31 mouse cellular contexts compared by ENCODE assay signal in genomic region chr16:42262935-42263542, GRCm38 (mm10).
DNase-seq lines count a peak whose midpoint lies in the region; ATAC-seq lines count a peak whose summit lies in the region.
"Had no signal": no experiment of that assay in that cellular context is flagged by ENCODE, and none has a peak within 500 bp of the region (broad histone marks: within the 10 kb centered on the region; RNA-seq: fewer than 3 reads in every experiment).

No protein-coding gene starts in this region.

- H3K9me3 ChIP-seq in forebrain, embryonic 15.5 days: no peaks in the 10 kb centered on the region
- H3K9me3 ChIP-seq in forebrain, embryonic 14.5 days (replicated peaks; ENCODE audit: control insufficient read depth, low read length): no peaks in the 10 kb centered on the region
- H3K9me3 ChIP-seq in hindbrain, embryonic 13.5 days: no peaks in the 10 kb centered on the region
- no peaks in the 10 kb centered on the region for H3K9me3 ChIP-seq in hindbrain, embryonic 16.5 days (ENCODE audit: control insufficient read depth, low read length)
- no peaks in the 10 kb centered on the region for H3K9me3 ChIP-seq in neural tube, embryonic 13.5 days
- no peaks in the 10 kb centered on the region for H3K9me3 ChIP-seq in neural tube, embryonic 15.5 days (replicated peaks)
- H3K9me3 ChIP-seq in midbrain, embryonic 15.5 days: no peaks in the 10 kb centered on the region
- H3K9me3 ChIP-seq: embryonic facial prominence, embryonic 10.5 days; embryonic facial prominence, embryonic 13.5 days; heart, embryonic 12.5 days; heart, embryonic 15.5 days had no signal

- no peaks in the 10 kb centered on the region for H3K27me3 ChIP-seq in forebrain, embryonic 15.5 days
- H3K27me3 ChIP-seq in forebrain, embryonic 14.5 days (replicated peaks; ENCODE audit: control insufficient read depth, insufficient read depth, low read length): no peaks in the 10 kb centered on the region
- no peaks in the 10 kb centered on the region for H3K27me3 ChIP-seq in hindbrain, embryonic 13.5 days
- no peaks in the 10 kb centered on the region for H3K27me3 ChIP-seq in hindbrain, embryonic 16.5 days (replicated peaks; ENCODE audit: control insufficient read depth, insufficient read depth, low read length)
- no peaks in the 10 kb centered on the region for H3K27me3 ChIP-seq in neural tube, embryonic 13.5 days
- no peaks in the 10 kb centered on the region for H3K27me3 ChIP-seq in neural tube, embryonic 15.5 days (replicated peaks)
- H3K27me3 ChIP-seq in midbrain, embryonic 15.5 days (replicated peaks): no peaks in the 10 kb centered on the region
- H3K27me3 ChIP-seq: embryonic facial prominence, embryonic 13.5 days; heart, embryonic 12.5 days; heart, embryonic 15.5 days had no signal

- peak; percentile 60; the same call in 1 of the 2 replicates for ATAC-seq in forebrain, embryonic 15.5 days (replicated peaks)
- no peak for ATAC-seq in forebrain, embryonic 14.5 days
- no peak for ATAC-seq in hindbrain, embryonic 13.5 days (ENCODE audit: low FRiP score)
- no peak for ATAC-seq in hindbrain, embryonic 16.5 days
- no peak for ATAC-seq in neural tube, embryonic 13.5 days (ENCODE audit: low read depth)
- peak; percentile 41; the same call in 1 of the 2 replicates for ATAC-seq in neural tube, embryonic 15.5 days (ENCODE audit: low FRiP score)
- ATAC-seq in midbrain, embryonic 15.5 days (replicated peaks): no peak; the same call in 1 of the 2 replicates
- ATAC-seq: CD4-positive, CD25-positive, alpha-beta regulatory T cell, adult 4 months; hindbrain, postnatal 0 days; inflammation-experienced regulatory T-cells, adult 6 months; intestine, embryonic 16.5 days had no signal

- no peaks in the 10 kb centered on the region for H3K36me3 ChIP-seq in forebrain, embryonic 15.5 days
- H3K36me3 ChIP-seq in forebrain, embryonic 14.5 days (ENCODE audit: control insufficient read depth, insufficient read depth, low read length): no peaks in the 10 kb centered on the region
- H3K36me3 ChIP-seq in hindbrain, embryonic 13.5 days: no peaks in the 10 kb centered on the region; the same call in 1 of the 2 replicates
- no peaks in the 10 kb centered on the region for H3K36me3 ChIP-seq in hindbrain, embryonic 16.5 days (ENCODE audit: control insufficient read depth, insufficient read depth, low read length)
- H3K36me3 ChIP-seq in neural tube, embryonic 13.5 days: no peaks in the 10 kb centered on the region
- no peaks in the 10 kb centered on the region for H3K36me3 ChIP-seq in neural tube, embryonic 15.5 days
- no peaks in the 10 kb centered on the region for H3K36me3 ChIP-seq in midbrain, embryonic 15.5 days (replicated peaks)
- H3K36me3 ChIP-seq: embryonic facial prominence, embryonic 10.5 days; embryonic facial prominence, embryonic 13.5 days; heart, embryonic 12.5 days; heart, embryonic 15.5 days had no signal

- no peak for DNase-seq in forebrain, embryonic 14.5 days (ENCODE audit: low spot score)
- no peak for DNase-seq in neural tube, embryonic 10.5 days (ENCODE audit: extremely low spot score, low spot score)
- DNase-seq: adrenal gland, adult 2 months; adrenal gland, postnatal 14 days; cerebellum, adult 11-12 months; cerebellum, adult 8-10 months; cerebellum, postnatal 10 days; cerebellum, postnatal 36 days; embryo, embryonic 11 days; gastrocnemius, adult 2 months; gastrocnemius, postnatal 14 days; heart, adult 11 months; heart, postnatal 14 days; heart, postnatal 4 days; kidney, adult 18-20 months; kidney, adult 9 months had no signal

- no peaks in the 10 kb centered on the region for H3K4me1 ChIP-seq in forebrain, embryonic 15.5 days
- no peaks in the 10 kb centered on the region for H3K4me1 ChIP-seq in forebrain, embryonic 14.5 days (ENCODE audit: control insufficient read depth, insufficient read depth, low read length)
- 0 out of 2 replicates have a peak, but pooled peaks cover 3% of the 10 kb centered on the region for H3K4me1 ChIP-seq in hindbrain, embryonic 13.5 days (replicated peaks)
- H3K4me1 ChIP-seq in hindbrain, embryonic 16.5 days (ENCODE audit: control insufficient read depth, insufficient read depth, low read depth, low read length): 0 out of 2 replicates have a peak, but pooled peaks cover 2% of the 10 kb centered on the region
- no peaks in the 10 kb centered on the region; the same call in 1 of the 2 replicates for H3K4me1 ChIP-seq in neural tube, embryonic 13.5 days (replicated peaks)
- no peaks in the 10 kb centered on the region; the same call in 1 of the 2 replicates for H3K4me1 ChIP-seq in neural tube, embryonic 15.5 days
- H3K4me1 ChIP-seq in midbrain, embryonic 15.5 days: no peaks in the 10 kb centered on the region
- H3K4me1 ChIP-seq: embryonic facial prominence, embryonic 10.5 days; embryonic facial prominence, embryonic 13.5 days; heart, embryonic 12.5 days; heart, embryonic 15.5 days had no signal

- no peak overlapping the region for H3K4me3 ChIP-seq in forebrain, embryonic 15.5 days
- no peak overlapping the region for H3K4me3 ChIP-seq in forebrain, embryonic 14.5 days (ENCODE audit: low read depth, low read length)
- no peak overlapping the region for H3K4me3 ChIP-seq in hindbrain, embryonic 13.5 days
- no peak overlapping the region for H3K4me3 ChIP-seq in hindbrain, embryonic 16.5 days (ENCODE audit: low read length)
- no peak overlapping the region for H3K4me3 ChIP-seq in neural tube, embryonic 13.5 days
- H3K4me3 ChIP-seq in neural tube, embryonic 15.5 days (replicated peaks): no peak overlapping the region
- no peak overlapping the region for H3K4me3 ChIP-seq in midbrain, embryonic 15.5 days
- H3K4me3 ChIP-seq: embryonic facial prominence, embryonic 10.5 days; embryonic facial prominence, embryonic 13.5 days; erythroblast, embryonic 14.5 days; gastrocnemius, adult 2 months; heart, embryonic 12.5 days; heart, embryonic 15.5 days had no signal

- WGBS in forebrain, embryonic 15.5 days: 66% methylated on average over 5 of the region's 5 CpGs
- WGBS in forebrain, embryonic 14.5 days: 69% methylated on average over 5 of the region's 5 CpGs
- WGBS in hindbrain, embryonic 13.5 days: 93% methylated on average over 5 of the region's 5 CpGs
- WGBS in hindbrain, embryonic 16.5 days: 84% methylated on average over 5 of the region's 5 CpGs
- 79% methylated on average over 5 of the region's 5 CpGs for WGBS in neural tube, embryonic 13.5 days
- WGBS in neural tube, embryonic 15.5 days: 64% methylated on average over 5 of the region's 5 CpGs
- 84% methylated on average over 5 of the region's 5 CpGs for WGBS in midbrain, embryonic 15.5 days

- H3K27ac ChIP-seq in forebrain, embryonic 15.5 days (replicated peaks): peak overlapping the region; percentile 20; the same call in 1 of the 2 replicates
- no peak overlapping the region for H3K27ac ChIP-seq in forebrain, embryonic 14.5 days (ENCODE audit: low read depth, low read length)
- H3K27ac ChIP-seq in hindbrain, embryonic 13.5 days: peak overlapping the region; percentile 63
- H3K27ac ChIP-seq in hindbrain, embryonic 16.5 days (ENCODE audit: low read depth, low read length): no peak overlapping the region
- H3K27ac ChIP-seq in neural tube, embryonic 13.5 days (replicated peaks): peak overlapping the region; percentile 76
- peak overlapping the region; percentile 45 for H3K27ac ChIP-seq in neural tube, embryonic 15.5 days (replicated peaks)
- H3K27ac ChIP-seq in midbrain, embryonic 15.5 days: no peak overlapping the region
- H3K27ac ChIP-seq: embryonic facial prominence, embryonic 10.5 days; embryonic facial prominence, embryonic 13.5 days; gastrocnemius, adult 2 months; heart, embryonic 15.5 days; hindbrain, postnatal 0 days had no signal

- no peak overlapping the region for H3K9ac ChIP-seq in forebrain, embryonic 15.5 days (replicated peaks)
- no peak overlapping the region for H3K9ac ChIP-seq in forebrain, embryonic 14.5 days (ENCODE audit: low read length)
- no peak overlapping the region for H3K9ac ChIP-seq in hindbrain, embryonic 13.5 days
- H3K9ac ChIP-seq in hindbrain, embryonic 16.5 days (ENCODE audit: low read depth, low read length): no peak overlapping the region
- H3K9ac ChIP-seq in neural tube, embryonic 13.5 days: no peak overlapping the region
- H3K9ac ChIP-seq in neural tube, embryonic 15.5 days (replicated peaks): no peak overlapping the region
- H3K9ac ChIP-seq in midbrain, embryonic 15.5 days: no peak overlapping the region
- H3K9ac ChIP-seq: embryonic facial prominence, embryonic 13.5 days; heart, embryonic 12.5 days; heart, embryonic 15.5 days had no signal

- no peak overlapping the region for H3K4me2 ChIP-seq in forebrain, embryonic 15.5 days (replicated peaks)
- H3K4me2 ChIP-seq in forebrain, embryonic 14.5 days (ENCODE audit: low read length): no peak overlapping the region
- no peak overlapping the region for H3K4me2 ChIP-seq in hindbrain, embryonic 13.5 days
- H3K4me2 ChIP-seq in hindbrain, embryonic 16.5 days (ENCODE audit: low read length): no peak overlapping the region
- H3K4me2 ChIP-seq in neural tube, embryonic 13.5 days: no peak overlapping the region
- no peak overlapping the region for H3K4me2 ChIP-seq in neural tube, embryonic 15.5 days
- no peak overlapping the region for H3K4me2 ChIP-seq in midbrain, embryonic 15.5 days
- H3K4me2 ChIP-seq: embryonic facial prominence, embryonic 13.5 days; heart, embryonic 12.5 days; heart, embryonic 15.5 days had no signal

Comparison
In these comparisons a context has a peak if more than half of its experiments do, and no peak if none do; other contexts are left out.
1. ATAC-seq: peak in forebrain, embryonic 15.5 days (single experiment) and neural tube, embryonic 15.5 days (single experiment); none in forebrain, embryonic 14.5 days (single experiment), hindbrain, embryonic 13.5 days (single experiment), hindbrain, embryonic 16.5 days (single experiment), neural tube, embryonic 13.5 days (single experiment) and midbrain, embryonic 15.5 days (single experiment).
2. H3K27ac ChIP-seq: peak in forebrain, embryonic 15.5 days (single experiment), hindbrain, embryonic 13.5 days (single experiment), neural tube, embryonic 13.5 days (single experiment) and neural tube, embryonic 15.5 days (single experiment); none in forebrain, embryonic 14.5 days (single experiment), hindbrain, embryonic 16.5 days (single experiment) and midbrain, embryonic 15.5 days (single experiment).